Mouse (Mus musculus) midbrain, embryonic 12.5 days (tissue): ENCODE results near the gene Ube2o. TPM values are rescaled to one million over a fixed set of nuclear protein-coding genes. Genes with fewer than 3 reads are reported as not detected.

ENCODE experiments used
- ATAC-seq: fragments of 200-750 bp; cut with Nextera tagmentation; 2 replicates; pipeline ENCODE4 v1.8.0; 2017; ENCODE audit warnings: low read depth, moderate TSS enrichment, moderate library complexity; ENCODE audit not compliant: low FRiP score
- H3K27ac ChIP-seq: fragments of 300-500 bp; sonication (generic); replicated peaks from 2 replicates; pipeline ENCODE4 v1.5.1; 2016; ENCODE audit warnings: mild to moderate bottlenecking
- H3K27me3 ChIP-seq: fragments of 300-500 bp; sonication (generic); 2 replicates; pipeline ENCODE4 v1.6.1; 2016; ENCODE audit warnings: mild to moderate bottlenecking
- H3K36me3 ChIP-seq: fragments of 300-500 bp; sonication (generic); 2 replicates; pipeline ENCODE4 v1.6.1; 2016
- H3K4me1 ChIP-seq: fragments of 300-500 bp; sonication (generic); 2 replicates; pipeline ENCODE4 v1.6.1; 2016
- H3K4me2 ChIP-seq: fragments of 300-500 bp; sonication (generic); replicated peaks from 2 replicates; pipeline ENCODE4 v1.6.1; 2016; ENCODE audit warnings: mild to moderate bottlenecking, moderate library complexity
- H3K4me3 ChIP-seq: fragments of 300-500 bp; sonication (generic); 2 replicates; pipeline ENCODE4 v1.5.1; 2016; ENCODE audit warnings: mild to moderate bottlenecking
- H3K9ac ChIP-seq: fragments of 300-500 bp; sonication (generic); replicated peaks from 2 replicates; pipeline ENCODE4 v1.6.1; 2016; ENCODE audit warnings: mild to moderate bottlenecking, moderate library complexity
- H3K9me3 ChIP-seq: fragments of 300-500 bp; sonication (generic); 2 replicates; pipeline ENCODE4 v1.6.1; 2016; ENCODE audit warnings: mild to moderate bottlenecking
- WGBS: fragments of 180-500 bp; shearing (Covaris S2); methylation state at CpG from one replicate; pipeline ENCODE4 v1.1.7; 2016; 5-methylcytosine and 5-hydroxymethylcytosine counted together
- polyA plus RNA-seq: library from polyadenylated mRNA; unstranded; fragments of >200 nt; fragmentation: Nextera tagmentation; extraction: Ambion mirVana; gene quantifications from 2 replicates; pipeline ENCODE4 v1.2.1, GENCODE M21; 2016

Ube2o gene
- polyA plus RNA-seq, 1 experiment from 2014 or later, result 19.0 TPM

- Histone ChIP-seq H3K4me1 (peaks cover 25% of the 10 kb centered on the region), H3K9ac (no peak overlapping the region), H3K36me3 (no peaks in the 10 kb centered on the region), H3K4me3 (no peak overlapping the region), H3K4me2 (no peak overlapping the region), H3K9me3 (no peaks in the 10 kb centered on the region), H3K27me3 (peaks cover 47% of the 10 kb centered on the region), H3K27ac (no peak overlapping the region)
- WGBS, result 69% methylated on average over 6 of the region's 6 CpGs
- ATAC-seq, result no peak
Measured at GRCm38 (mm10) chr11:116621258-116621704, 40.0 kb upstream of the Ube2o start.

- 76% methylated on average over 10 of the region's 10 CpGs for WGBS
- Histone ChIP-seq H3K9me3 (no peaks in the 10 kb centered on the region), H3K4me1 (peaks cover 28% of the 10 kb centered on the region), H3K9ac (no peak overlapping the region), H3K36me3 (no peaks in the 10 kb centered on the region), H3K4me2 (no peak overlapping the region), H3K27ac (no peak overlapping the region), H3K4me3 (no peak overlapping the region), H3K27me3 (peaks cover 47% of the 10 kb centered on the region)
- ATAC-seq, result no peak
Measured at GRCm38 (mm10) chr11:116620559-116621253, 39.5 kb upstream of the Ube2o start.

GRCm38 (mm10) chr11:116620073-116620472 lies 38.8 kb upstream of the Ube2o start:
- 46% methylated on average over 9 of the region's 9 CpGs for WGBS
- no peak overlapping the region for H3K4me2 ChIP-seq
- H3K4me3 ChIP-seq, result no peak overlapping the region
- no peak overlapping the region for H3K9ac ChIP-seq
- H3K27ac ChIP-seq, result no peak overlapping the region
- peaks cover 28% of the 10 kb centered on the region for H3K4me1 ChIP-seq
- H3K9me3 ChIP-seq, result no peaks in the 10 kb centered on the region
- H3K36me3 ChIP-seq, result no peaks in the 10 kb centered on the region
- no peak for ATAC-seq
- peaks cover 42% of the 10 kb centered on the region for H3K27me3 ChIP-seq

GRCm38 (mm10) chr11:116619561-116619960 lies 38.3 kb upstream of the Ube2o start:
- no peaks in the 10 kb centered on the region for H3K9me3 ChIP-seq
- H3K36me3 ChIP-seq, result no peaks in the 10 kb centered on the region
- no peak for ATAC-seq
- no peak overlapping the region for H3K9ac ChIP-seq
- 88% methylated on average over 8 of the region's 8 CpGs for WGBS
- peaks cover 37% of the 10 kb centered on the region for H3K27me3 ChIP-seq
- H3K27ac ChIP-seq, result no peak overlapping the region
- peaks cover 28% of the 10 kb centered on the region for H3K4me1 ChIP-seq
- H3K4me2 ChIP-seq, result no peak overlapping the region
- no peak overlapping the region for H3K4me3 ChIP-seq

- no peak overlapping the region for H3K4me2 ChIP-seq
- no peak for ATAC-seq
- no peak overlapping the region for H3K9ac ChIP-seq
- peaks cover 25% of the 10 kb centered on the region for H3K4me1 ChIP-seq
- H3K9me3 ChIP-seq, result no peaks in the 10 kb centered on the region
- 88% methylated on average over 7 of the region's 7 CpGs for WGBS
- H3K4me3 ChIP-seq, result no peak overlapping the region
- H3K27ac ChIP-seq, result no peak overlapping the region
- H3K36me3 ChIP-seq, result no peaks in the 10 kb centered on the region
- H3K27me3 ChIP-seq, result peaks cover 33% of the 10 kb centered on the region
Measured at GRCm38 (mm10) chr11:116619156-116619555, 37.9 kb upstream of the Ube2o start.

- Histone ChIP-seq H3K4me2 (no peak overlapping the region), H3K27me3 (peaks cover 28% of the 10 kb centered on the region), H3K9ac (no peak overlapping the region), H3K4me1 (peaks cover 20% of the 10 kb centered on the region), H3K27ac (no peak overlapping the region), H3K9me3 (no peaks in the 10 kb centered on the region), H3K36me3 (no peaks in the 10 kb centered on the region), H3K4me3 (no peak overlapping the region)
- WGBS, result 87% methylated on average over 7 of the region's 7 CpGs
- no peak for ATAC-seq
Measured at GRCm38 (mm10) chr11:116618666-116619065, 37.4 kb upstream of the Ube2o start.

- peaks cover 17% of the 10 kb centered on the region for H3K27me3 ChIP-seq
- WGBS, result 91% methylated on average over 7 of the region's 7 CpGs
- H3K4me3 ChIP-seq, result no peak overlapping the region
- H3K9ac ChIP-seq, result no peak overlapping the region
- H3K4me1 ChIP-seq, result peaks cover 16% of the 10 kb centered on the region; the same call in 1 of the 2 replicates
- no peaks in the 10 kb centered on the region for H3K9me3 ChIP-seq
- no peak overlapping the region for H3K4me2 ChIP-seq
- no peak for ATAC-seq
- H3K27ac ChIP-seq, result no peak overlapping the region
- H3K36me3 ChIP-seq, result no peaks in the 10 kb centered on the region
Measured at GRCm38 (mm10) chr11:116617641-116618040, 36.4 kb upstream of the Ube2o start.

GRCm38 (mm10) chr11:116616438-116617118 lies 35.3 kb upstream of the Ube2o start:
- Histone ChIP-seq H3K27me3 (peaks cover 7% of the 10 kb centered on the region), H3K4me2 (no peak overlapping the region), H3K27ac (no peak overlapping the region), H3K9me3 (no peaks in the 10 kb centered on the region), H3K4me1 (peaks cover 16% of the 10 kb centered on the region; the same call in 1 of the 2 replicates), H3K4me3 (no peak overlapping the region), H3K9ac (no peak overlapping the region), H3K36me3 (no peaks in the 10 kb centered on the region)
- WGBS, result 81% methylated on average over 10 of the region's 10 CpGs
- ATAC-seq, result no peak

- peaks cover 11% of the 10 kb centered on the region; the same call in 1 of the 2 replicates for H3K4me1 ChIP-seq
- H3K27me3 ChIP-seq, result no peaks in the 10 kb centered on the region; the same call in 1 of the 2 replicates
Measured at GRCm38 (mm10) chr11:116615735-116616437, 34.6 kb upstream of the Ube2o start.

GRCm38 (mm10) chr11:116613234-116613633 lies 32.0 kb upstream of the Ube2o start:
- Histone ChIP-seq H3K4me1 (0 out of 2 replicates have a peak, but pooled peaks cover 3% of the 10 kb centered on the region), H3K4me3 (no peak overlapping the region), H3K27me3 (no peaks in the 10 kb centered on the region), H3K4me2 (no peak overlapping the region), H3K9ac (no peak overlapping the region), H3K36me3 (no peaks in the 10 kb centered on the region), H3K27ac (no peak overlapping the region), H3K9me3 (no peaks in the 10 kb centered on the region)
- no peak for ATAC-seq
- WGBS, result 90% methylated on average over 6 of the region's 6 CpGs

More at GRCm38 (mm10) chr11:116615735-116616437, 34.6 kb upstream of the Ube2o start:
- no peaks in the 10 kb centered on the region for H3K9me3 ChIP-seq
- ATAC-seq, result no peak
- 55% methylated on average over 15 of the region's 15 CpGs for WGBS
- H3K36me3 ChIP-seq, result no peaks in the 10 kb centered on the region
- no peak overlapping the region for H3K9ac ChIP-seq
- H3K27ac ChIP-seq, result no peak overlapping the region
- no peak overlapping the region for H3K4me2 ChIP-seq
- no peak overlapping the region for H3K4me3 ChIP-seq

- no peaks in the 10 kb centered on the region for H3K9me3 ChIP-seq
- H3K27ac ChIP-seq, result no peak overlapping the region
- no peak overlapping the region for H3K9ac ChIP-seq
- no peak for ATAC-seq
- no peak overlapping the region for H3K4me2 ChIP-seq
- no peaks in the 10 kb centered on the region for H3K36me3 ChIP-seq
- no peak overlapping the region for H3K4me3 ChIP-seq
- H3K27me3 ChIP-seq, result no peaks in the 10 kb centered on the region
- H3K4me1 ChIP-seq, result 0 out of 2 replicates have a peak, but pooled peaks cover 3% of the 10 kb centered on the region
- 95% methylated on average over 1 of the region's 1 CpGs for WGBS
Measured at GRCm38 (mm10) chr11:116612554-116612953, 31.3 kb upstream of the Ube2o start.

GRCm38 (mm10) chr11:116611883-116612282 lies 30.6 kb upstream of the Ube2o start:
- H3K4me3 ChIP-seq, result no peak overlapping the region
- 0 out of 2 replicates have a peak, but pooled peaks cover 4% of the 10 kb centered on the region for H3K4me1 ChIP-seq
- H3K36me3 ChIP-seq, result no peaks in the 10 kb centered on the region
- no peak overlapping the region for H3K27ac ChIP-seq
- no peak overlapping the region for H3K4me2 ChIP-seq
- no peaks in the 10 kb centered on the region for H3K27me3 ChIP-seq
- ATAC-seq, result no peak
- H3K9me3 ChIP-seq, result no peaks in the 10 kb centered on the region
- no peak overlapping the region for H3K9ac ChIP-seq
- 89% methylated on average over 9 of the region's 9 CpGs for WGBS
